Mouse (Mus musculus): ENCODE measurements around the gene Kif1b. TPM values are rescaled to one million over a fixed set of nuclear protein-coding genes. Genes with fewer than 3 reads are reported as not detected.

Kif1b gene
- polyA plus RNA-seq, 1 experiment from 2014 or later, result 140 TPM

DNA sequence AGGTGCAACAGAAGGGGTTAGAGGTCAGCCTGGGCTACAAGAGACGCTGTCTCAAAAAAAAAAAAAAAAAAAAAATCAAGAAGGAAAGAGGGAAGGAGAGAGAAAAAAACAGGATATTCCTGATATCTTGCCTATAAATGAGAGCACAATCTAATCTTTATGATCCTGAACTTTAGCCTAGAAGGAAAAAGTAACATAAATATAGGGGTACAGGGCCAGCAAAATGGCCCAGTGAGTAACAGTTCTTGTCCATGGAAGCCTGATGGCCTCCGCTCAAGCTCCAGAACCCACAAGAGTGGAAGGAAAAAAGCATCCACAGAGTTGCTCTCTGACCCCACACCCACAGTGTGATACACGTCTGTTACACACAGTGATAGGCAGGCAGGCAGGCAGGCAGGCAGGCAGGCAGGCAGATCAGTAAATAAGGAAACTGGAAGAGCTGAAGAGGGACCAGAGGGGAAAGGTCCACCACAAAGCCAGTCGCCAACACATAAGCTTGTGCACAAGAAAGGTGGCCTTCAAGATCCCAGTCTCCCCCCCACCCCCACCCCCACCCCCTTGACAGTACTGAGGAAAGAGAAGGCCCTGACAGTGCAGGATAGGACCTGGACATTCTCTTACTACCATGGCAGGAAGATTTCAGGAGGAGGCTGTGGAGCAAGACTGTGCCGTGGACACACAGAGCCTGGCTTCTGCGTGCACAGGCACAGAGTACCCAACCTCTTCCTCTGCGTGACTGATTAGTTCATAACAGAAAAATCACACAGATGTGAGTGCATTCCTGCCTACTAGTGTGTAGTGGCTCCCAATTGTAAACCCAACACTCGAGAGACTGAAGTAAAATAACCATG, 21.0 kb downstream of the Kif1b start:
- no peak overlapping the region for H3K9ac ChIP-seq
- no peak overlapping the region for H3K4me3 ChIP-seq
- no peaks in the 10 kb centered on the region for H3K9me3 ChIP-seq (replicated peaks)
- H3K4me2 ChIP-seq (replicated peaks), result no peak overlapping the region
- peaks cover 14% of the 10 kb centered on the region; the same call in 1 of the 2 replicates for H3K4me1 ChIP-seq
- 73% methylated on average over 8 of the region's 8 CpGs for WGBS
- H3K27ac ChIP-seq, result no peak overlapping the region
- no peak for ATAC-seq (ENCODE audit: low FRiP score)
- H3K27me3 ChIP-seq, result no peaks in the 10 kb centered on the region
- H3K36me3 ChIP-seq, result peaks cover 26% of the 10 kb centered on the region

GRCm38 (mm10) chr4:149285691-149286090, 21.8 kb downstream of the Kif1b start:
- H3K9me3 ChIP-seq (replicated peaks), result no peaks in the 10 kb centered on the region
- 92% methylated on average over 1 of the region's 1 CpGs for WGBS
- H3K4me3 ChIP-seq, result no peak overlapping the region
- H3K27me3 ChIP-seq, result no peaks in the 10 kb centered on the region
- no peak overlapping the region for H3K27ac ChIP-seq
- H3K4me2 ChIP-seq (replicated peaks), result no peak overlapping the region
- no peak overlapping the region for H3K9ac ChIP-seq
- peaks cover 19% of the 10 kb centered on the region for H3K36me3 ChIP-seq
- peaks cover 14% of the 10 kb centered on the region; the same call in 1 of the 2 replicates for H3K4me1 ChIP-seq
- no peak for ATAC-seq (ENCODE audit: low FRiP score)

DNA sequence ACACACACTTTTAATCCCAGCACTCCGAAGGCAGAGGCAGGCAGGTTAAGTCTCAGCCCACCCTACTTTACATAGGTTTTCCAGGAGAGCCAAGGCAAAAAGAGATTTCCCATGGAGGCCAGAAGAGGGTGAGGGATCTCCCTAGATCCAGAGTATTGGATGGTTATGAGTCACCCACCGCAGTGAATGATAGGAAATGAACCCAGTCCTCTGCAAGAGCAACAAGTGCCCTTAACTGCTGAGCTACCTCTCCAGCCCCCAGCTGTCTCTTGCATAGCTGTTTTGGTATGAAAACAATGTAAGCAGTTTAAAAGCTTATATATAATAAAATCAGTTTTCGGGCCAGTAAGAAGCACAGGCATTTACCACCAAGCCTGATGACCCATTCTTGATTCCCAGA, 24.5 kb downstream of the Kif1b start:
- H3K4me3 ChIP-seq, result no peak overlapping the region
- H3K9me3 ChIP-seq (replicated peaks), result no peaks in the 10 kb centered on the region
- no peak overlapping the region for H3K4me2 ChIP-seq (replicated peaks)
- no peak overlapping the region for H3K27ac ChIP-seq
- no peak for ATAC-seq (ENCODE audit: low FRiP score)
- H3K27me3 ChIP-seq, result no peaks in the 10 kb centered on the region
- 86% methylated on average over 3 of the region's 3 CpGs for WGBS
- no peak overlapping the region for H3K9ac ChIP-seq
- peaks cover under 1% of the 10 kb centered on the region for H3K36me3 ChIP-seq
- H3K4me1 ChIP-seq, result peaks cover 22% of the 10 kb centered on the region

GRCm38 (mm10) chr4:149282025-149282738, 25.3 kb downstream of the Kif1b start:
- H3K9ac ChIP-seq, result no peak overlapping the region
- no peak overlapping the region for H3K27ac ChIP-seq
- H3K27me3 ChIP-seq, result no peaks in the 10 kb centered on the region
- no peaks in the 10 kb centered on the region for H3K9me3 ChIP-seq (replicated peaks)
- H3K36me3 ChIP-seq, result no peaks in the 10 kb centered on the region; the same call in 1 of the 2 replicates
- 51% methylated on average over 7 of the region's 7 CpGs for WGBS
- peaks cover 29% of the 10 kb centered on the region for H3K4me1 ChIP-seq
- no peak overlapping the region for H3K4me3 ChIP-seq
- no peak for ATAC-seq (ENCODE audit: low FRiP score)
- no peak overlapping the region for H3K4me2 ChIP-seq (replicated peaks)

DNA sequence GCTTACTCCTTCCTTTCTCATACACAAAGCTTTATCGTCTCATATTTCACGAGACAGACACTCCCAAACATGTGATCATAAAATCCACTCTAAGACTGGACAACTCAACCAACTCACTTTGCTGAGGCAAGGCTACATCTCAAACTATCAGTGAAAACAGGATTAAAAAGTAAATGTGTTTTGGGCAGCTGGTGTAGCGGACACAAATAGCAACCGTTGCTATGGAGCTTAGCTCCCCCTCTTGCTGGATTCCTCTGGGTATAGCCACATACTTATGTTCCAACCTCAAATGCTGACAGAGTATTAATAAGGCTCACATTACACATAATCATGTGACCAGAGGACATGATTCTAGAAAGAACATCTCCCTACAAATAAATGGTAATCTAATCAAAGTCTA, 29.9 kb downstream of the Kif1b start:
- H3K27me3 ChIP-seq, result no peaks in the 10 kb centered on the region
- peak; percentile 74 for ATAC-seq (ENCODE audit: low FRiP score)
- WGBS, result 60% methylated on average over 4 of the region's 4 CpGs
- H3K4me1 ChIP-seq, result peaks cover 19% of the 10 kb centered on the region
- no peak overlapping the region for H3K9ac ChIP-seq
- no peak overlapping the region for H3K4me3 ChIP-seq
- H3K36me3 ChIP-seq, result peaks cover 34% of the 10 kb centered on the region
- H3K27ac ChIP-seq, result no peak overlapping the region
- peak overlapping the region; percentile 21; the same call in 1 of the 2 replicates for H3K4me2 ChIP-seq (replicated peaks)
- H3K9me3 ChIP-seq (replicated peaks), result no peaks in the 10 kb centered on the region

GRCm38 (mm10) chr4:149273128-149273527, 34.4 kb downstream of the Kif1b start:
- no peak overlapping the region for H3K4me3 ChIP-seq
- 89% methylated on average over 1 of the region's 1 CpGs for WGBS
- H3K4me2 ChIP-seq (replicated peaks), result no peak overlapping the region
- no peaks in the 10 kb centered on the region for H3K9me3 ChIP-seq (replicated peaks)
- ATAC-seq (ENCODE audit: low FRiP score), result no peak
- no peak overlapping the region for H3K9ac ChIP-seq
- H3K27me3 ChIP-seq, result no peaks in the 10 kb centered on the region
- H3K4me1 ChIP-seq, result peaks cover 7% of the 10 kb centered on the region
- peaks cover 60% of the 10 kb centered on the region for H3K36me3 ChIP-seq
- H3K27ac ChIP-seq, result no peak overlapping the region

DNA sequence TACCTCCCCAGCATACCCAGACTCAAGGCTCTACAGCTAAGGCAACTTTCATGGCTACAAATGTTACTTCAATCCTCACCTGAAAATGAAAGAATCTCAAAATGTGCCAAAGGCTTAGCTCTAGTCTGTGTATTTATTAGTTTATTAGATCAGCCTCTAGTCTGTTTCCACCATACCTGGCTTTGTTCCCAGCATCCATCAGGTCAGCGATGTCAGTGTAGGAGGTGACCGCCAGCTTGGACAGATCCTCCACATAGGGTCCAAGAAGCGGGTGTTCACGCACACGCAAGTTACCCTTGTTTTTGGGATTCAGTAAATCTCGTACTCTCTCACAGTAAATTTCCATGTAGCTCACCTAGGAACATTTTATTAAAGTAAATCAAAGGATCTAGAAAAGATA, 37.0 kb downstream of the Kif1b start:
- 95% methylated on average over 6 of the region's 6 CpGs for WGBS
- Histone ChIP-seq H3K27me3 (no peaks in the 10 kb centered on the region), H3K4me1 (no peaks in the 10 kb centered on the region)

DNA sequence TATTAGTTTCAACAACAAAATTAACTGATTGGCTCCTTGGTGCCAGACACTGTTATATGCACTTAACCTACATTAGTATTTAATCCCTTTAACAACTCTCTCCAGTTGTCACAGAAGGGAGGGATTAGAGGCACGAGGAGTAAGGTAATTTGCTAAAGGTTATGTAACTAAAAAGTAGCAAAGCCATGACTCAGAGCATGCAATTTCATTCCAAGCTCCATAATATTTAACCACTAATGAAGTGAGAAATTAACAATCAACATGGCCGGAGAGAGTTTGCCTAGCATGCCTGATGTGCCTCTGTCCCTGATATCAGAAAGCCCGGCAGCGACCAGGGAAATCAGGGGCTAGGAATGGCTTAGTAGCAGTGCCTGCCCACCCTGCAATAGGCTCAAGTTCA, 38.5 kb downstream of the Kif1b start:
- H3K9ac ChIP-seq, result no peak overlapping the region
- H3K4me3 ChIP-seq, result no peak overlapping the region
- H3K36me3 ChIP-seq, result peaks cover 68% of the 10 kb centered on the region
- no peak overlapping the region for H3K27ac ChIP-seq
- ATAC-seq (ENCODE audit: low FRiP score), result no peak
- 93% methylated on average over 4 of the region's 4 CpGs for WGBS
- no peaks in the 10 kb centered on the region for H3K27me3 ChIP-seq
- no peaks in the 10 kb centered on the region for H3K9me3 ChIP-seq (replicated peaks)
- H3K4me1 ChIP-seq, result no peaks in the 10 kb centered on the region
- no peak overlapping the region for H3K4me2 ChIP-seq (replicated peaks)

More for the DNA sequence above, 37.0 kb downstream of the Kif1b start:
- no peak for ATAC-seq (ENCODE audit: low FRiP score)
- no peaks in the 10 kb centered on the region for H3K9me3 ChIP-seq (replicated peaks)
- no peak overlapping the region for H3K27ac ChIP-seq
- H3K4me3 ChIP-seq, result no peak overlapping the region
- H3K4me2 ChIP-seq (replicated peaks), result no peak overlapping the region
- peaks cover 79% of the 10 kb centered on the region for H3K36me3 ChIP-seq
- no peak overlapping the region for H3K9ac ChIP-seq

DNA sequence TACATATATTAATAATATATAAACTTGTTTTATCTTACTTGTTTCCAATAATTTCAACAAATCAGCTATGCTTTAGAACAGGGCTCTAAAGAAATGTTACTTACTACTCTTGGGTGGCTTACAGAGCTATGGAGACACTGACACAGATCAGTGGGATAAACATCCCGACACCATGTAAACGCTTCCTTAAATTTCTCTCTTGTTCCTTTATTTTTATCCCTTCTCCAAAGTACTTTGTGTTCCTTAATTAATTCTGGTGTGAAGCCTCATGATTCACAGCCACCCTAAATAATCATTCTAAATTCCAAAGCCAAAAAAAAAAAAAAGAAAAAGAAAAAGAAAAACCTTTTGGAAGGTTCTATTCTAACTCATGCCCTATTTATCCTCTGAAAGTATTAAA, 42.6 kb downstream of the Kif1b start:
- no peak for ATAC-seq (ENCODE audit: low FRiP score)
- Histone ChIP-seq H3K36me3 (peaks cover 59% of the 10 kb centered on the region), H3K4me3 (no peak overlapping the region), H3K9ac (no peak overlapping the region), H3K9me3 (replicated peaks) (no peaks in the 10 kb centered on the region), H3K27ac (no peak overlapping the region), H3K4me2 (replicated peaks) (no peak overlapping the region), H3K27me3 (no peaks in the 10 kb centered on the region), H3K4me1 (no peaks in the 10 kb centered on the region)
- WGBS, result 98% methylated on average over 2 of the region's 2 CpGs

DNA sequence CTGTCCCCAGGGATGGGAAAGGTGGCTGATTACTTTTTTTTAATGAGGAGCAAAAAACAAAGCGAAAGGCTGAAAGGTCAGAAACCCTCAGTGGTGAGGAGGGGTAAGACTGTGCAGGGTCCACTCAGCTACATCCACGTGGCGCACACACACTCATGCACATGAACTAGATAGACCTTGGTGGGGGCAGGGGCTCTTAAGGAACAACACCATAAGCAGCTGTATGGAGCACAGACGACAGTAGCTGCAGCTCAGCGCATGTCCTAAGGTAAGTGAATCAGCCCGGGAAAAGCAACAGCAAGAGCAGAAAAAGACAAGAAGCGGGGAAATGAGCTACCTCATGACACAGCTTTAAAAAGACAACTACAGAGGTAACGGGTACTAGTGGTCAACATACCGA, 44.3 kb downstream of the Kif1b start:
- ATAC-seq (ENCODE audit: low FRiP score), result no peak
- no peaks in the 10 kb centered on the region for H3K9me3 ChIP-seq (replicated peaks)
- H3K27ac ChIP-seq, result no peak overlapping the region
- no peaks in the 10 kb centered on the region for H3K27me3 ChIP-seq
- no peak overlapping the region for H3K9ac ChIP-seq
- H3K36me3 ChIP-seq, result peaks cover 61% of the 10 kb centered on the region
- no peak overlapping the region for H3K4me3 ChIP-seq
- H3K4me1 ChIP-seq, result no peaks in the 10 kb centered on the region
- 92% methylated on average over 9 of the region's 9 CpGs for WGBS
- no peak overlapping the region for H3K4me2 ChIP-seq (replicated peaks)

GRCm38 (mm10) chr4:149261466-149261865, 46.0 kb downstream of the Kif1b start:
- H3K9me3 ChIP-seq (replicated peaks), result no peaks in the 10 kb centered on the region
- no peak for ATAC-seq (ENCODE audit: low FRiP score)
- peaks cover 60% of the 10 kb centered on the region for H3K36me3 ChIP-seq
- no peak overlapping the region for H3K4me2 ChIP-seq (replicated peaks)
- H3K27me3 ChIP-seq, result no peaks in the 10 kb centered on the region
- no peak overlapping the region for H3K4me3 ChIP-seq
- no peak overlapping the region for H3K27ac ChIP-seq
- WGBS, result 69% methylated on average over 3 of the region's 3 CpGs
- no peak overlapping the region for H3K9ac ChIP-seq
- H3K4me1 ChIP-seq, result peaks cover 2% of the 10 kb centered on the region

GRCm38 (mm10) chr4:149260911-149261310, 46.6 kb downstream of the Kif1b start:
- H3K27ac ChIP-seq, result no peak overlapping the region
- H3K4me2 ChIP-seq (replicated peaks), result no peak overlapping the region
- ATAC-seq (ENCODE audit: low FRiP score), result no peak
- H3K9ac ChIP-seq, result no peak overlapping the region
- 97% methylated on average over 3 of the region's 3 CpGs for WGBS
- peaks cover 8% of the 10 kb centered on the region for H3K4me1 ChIP-seq
- H3K27me3 ChIP-seq, result no peaks in the 10 kb centered on the region
- H3K36me3 ChIP-seq, result peaks cover 57% of the 10 kb centered on the region
- no peak overlapping the region for H3K4me3 ChIP-seq
- no peaks in the 10 kb centered on the region for H3K9me3 ChIP-seq (replicated peaks)

Measured in hindbrain, embryonic 12.5 days (tissue).